Mouse (Mus musculus): ENCODE results near the gene Lamp1.

DNA sequence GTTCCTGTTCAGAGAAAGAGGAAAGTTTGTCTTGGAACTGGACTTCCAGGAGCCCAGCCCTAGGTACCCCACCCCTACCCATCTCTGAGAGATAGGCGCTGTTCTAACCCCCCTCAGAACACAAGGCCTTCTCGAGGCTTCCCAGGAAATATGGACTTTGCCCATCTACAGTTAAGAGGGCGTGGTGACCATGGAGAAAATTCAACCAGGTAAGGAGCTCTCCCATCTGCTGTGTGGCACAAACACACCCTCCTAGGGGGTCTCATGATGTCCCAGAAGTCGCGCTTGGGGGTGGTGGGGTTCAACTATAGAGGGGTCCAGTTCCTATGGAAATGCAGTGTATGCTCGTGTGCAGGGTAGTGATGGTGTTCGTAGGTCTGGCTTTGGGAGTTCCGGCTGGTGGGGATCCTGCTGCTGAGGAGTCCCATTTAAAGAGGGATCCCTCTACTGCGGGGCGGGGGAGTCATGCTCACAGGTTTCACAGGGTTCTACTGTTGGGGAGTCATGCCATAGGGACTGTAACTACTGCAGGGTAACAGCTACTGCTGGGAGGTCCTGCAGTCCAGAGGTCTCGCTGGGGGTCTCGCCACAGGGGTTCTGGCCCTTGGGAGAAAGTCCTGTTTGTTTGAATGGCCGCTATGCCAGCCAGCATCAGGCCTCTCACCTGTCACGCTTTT is 40.6 kb downstream of the Lamp1 start:
- no peak for TF ChIP-seq POLR2A (IDR thresholded peaks at IDR 0.05; ENCODE audit: insufficient read length, low read depth)
- no peak for TF ChIP-seq POLR2AphosphoS2 (IDR thresholded peaks at IDR 0.05; ENCODE audit: insufficient read length, low read depth)
- no peak for TF ChIP-seq TCF12 (IDR thresholded peaks at IDR 0.05; ENCODE audit: insufficient read depth, poor library complexity, severe bottlenecking)
- no peak for TF ChIP-seq CEBPB (IDR thresholded peaks at IDR 0.05; ENCODE audit: insufficient read depth, poor library complexity, severe bottlenecking)
- no peak for TF ChIP-seq MAX (IDR thresholded peaks at IDR 0.05; ENCODE audit: low read depth)
- TF ChIP-seq USF1 (IDR thresholded peaks at IDR 0.05; ENCODE audit: low read depth) = no peak
- TF ChIP-seq TCF3 (IDR thresholded peaks at IDR 0.05; ENCODE audit: insufficient read length, low read depth) = no peak
- no peak for TF ChIP-seq REST (IDR thresholded peaks at IDR 0.05; ENCODE audit: insufficient read depth, insufficient read length)
- TF ChIP-seq MYOD1 (IDR thresholded peaks at IDR 0.05; ENCODE audit: control insufficient read depth in 1 of 3, insufficient read length in 2 of 3, low read depth in 2 of 3) = no peak
- TF ChIP-seq MYOG (IDR thresholded peaks at IDR 0.05; ENCODE audit: control insufficient read depth in 1 of 3, insufficient read depth in 1 of 3, insufficient read length in 2 of 3, low read depth in 2 of 3) = no peak
